Mouse (Mus musculus) WW6 (cell line): ENCODE results near the gene Stk33.

ENCODE experiments used
- DNase-seq: peaks from one replicate; pipeline ENCODE4 v3.0.0-alpha.2; 2013; ENCODE audit warnings: low read depth, low spot score

Stk33 gene

GRCm38 (mm10) chr7:109357877-109358276 lies 81.0 kb downstream of the Stk33 start:
- DNase-seq, result no peak

GRCm38 (mm10) chr7:109347241-109347640 lies 91.6 kb downstream of the Stk33 start:
- DNase-seq, result no peak

DNA sequence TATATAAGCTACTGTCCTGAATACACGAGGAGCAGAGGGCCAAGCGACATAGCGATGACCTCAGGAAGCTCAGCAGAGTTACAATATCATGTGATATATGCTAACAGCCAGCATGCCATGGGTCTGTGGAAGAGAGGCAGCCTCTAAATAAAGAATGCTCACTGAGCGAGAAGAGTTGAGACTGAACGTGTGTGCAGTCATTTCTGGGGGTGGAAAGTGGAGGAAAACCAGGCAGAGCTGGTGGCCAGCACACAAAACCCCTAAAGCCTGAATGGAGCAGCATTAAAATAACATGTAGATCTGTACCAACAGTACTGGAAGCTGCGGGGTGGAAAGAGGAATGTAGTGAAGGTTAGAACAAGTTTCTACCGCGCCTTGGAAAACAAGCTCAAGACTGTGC lies 107.2 kb downstream of the Stk33 start:
- DNase-seq, result no peak

GRCm38 (mm10) chr7:109328772-109329171 lies 110.1 kb downstream of the Stk33 start:
- DNase-seq, result no peak

DNA sequence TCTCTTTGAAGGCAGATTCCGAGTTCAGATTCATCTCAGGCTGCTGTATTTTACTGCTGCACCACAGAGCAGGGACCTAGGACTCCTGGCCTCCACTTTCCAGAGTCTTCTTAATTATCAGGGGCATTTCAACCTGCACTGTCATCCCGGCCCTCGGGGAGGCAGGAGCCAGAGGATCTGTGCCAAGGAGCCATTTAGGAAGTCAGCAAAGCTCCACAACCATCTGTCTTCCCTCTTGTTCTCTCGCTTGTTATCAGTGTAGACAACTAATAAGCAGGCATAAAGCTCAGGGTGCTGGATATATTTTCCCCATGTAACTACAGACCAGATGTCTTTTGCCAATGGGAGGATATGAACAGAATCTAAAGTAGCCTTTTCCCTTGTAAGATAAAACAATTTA lies 112.1 kb downstream of the Stk33 start:
- DNase-seq, result no peak

- no peak for DNase-seq
Measured at GRCm38 (mm10) chr7:109325731-109326130, 113.2 kb downstream of the Stk33 start.

- no peak for DNase-seq
Measured at GRCm38 (mm10) chr7:109325169-109325568, 113.7 kb downstream of the Stk33 start.

- no peak for DNase-seq
Measured at GRCm38 (mm10) chr7:109309506-109309905, 129.4 kb downstream of the Stk33 start.

DNA sequence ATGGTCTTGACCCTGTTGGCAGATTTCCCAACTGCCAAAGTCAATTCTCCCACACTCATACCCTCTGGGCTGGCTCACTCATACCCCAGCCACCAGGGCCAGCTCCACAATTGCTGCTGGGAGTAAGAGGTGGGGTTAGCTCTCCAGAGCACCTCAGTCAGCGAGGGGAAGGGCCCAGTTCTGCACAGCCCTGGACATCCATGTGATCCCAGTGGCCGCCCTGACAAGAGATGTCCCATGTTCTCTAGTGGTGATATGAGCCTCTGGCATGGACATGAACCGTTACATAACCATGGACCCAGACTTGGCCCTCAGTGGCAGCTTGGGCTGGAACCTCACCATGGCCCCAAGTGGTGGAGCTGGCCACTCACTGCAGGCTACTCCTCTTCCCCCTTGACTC lies 143.1 kb downstream of the Stk33 start:
- DNase-seq, result no peak

DNA sequence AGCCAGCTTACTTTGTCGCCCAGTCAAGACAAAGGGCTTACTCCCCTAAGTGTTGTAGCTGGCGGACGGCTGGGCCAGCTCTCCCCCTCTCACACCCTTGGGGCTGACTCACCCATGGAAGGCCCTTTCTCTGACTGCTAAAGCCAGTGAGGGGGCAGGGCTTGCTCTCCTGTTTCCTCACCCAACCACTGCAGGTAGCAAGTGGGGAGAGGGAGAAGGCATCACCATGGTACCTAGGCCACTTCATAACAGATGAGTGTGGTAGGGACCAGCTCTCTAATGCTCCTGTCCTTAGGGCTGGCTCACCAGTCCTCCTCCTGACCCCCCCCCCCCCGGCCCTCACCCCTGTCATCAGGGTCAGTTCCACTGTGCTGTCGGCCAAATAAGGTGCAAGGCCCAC lies 143.5 kb downstream of the Stk33 start:
- no peak for DNase-seq

DNA sequence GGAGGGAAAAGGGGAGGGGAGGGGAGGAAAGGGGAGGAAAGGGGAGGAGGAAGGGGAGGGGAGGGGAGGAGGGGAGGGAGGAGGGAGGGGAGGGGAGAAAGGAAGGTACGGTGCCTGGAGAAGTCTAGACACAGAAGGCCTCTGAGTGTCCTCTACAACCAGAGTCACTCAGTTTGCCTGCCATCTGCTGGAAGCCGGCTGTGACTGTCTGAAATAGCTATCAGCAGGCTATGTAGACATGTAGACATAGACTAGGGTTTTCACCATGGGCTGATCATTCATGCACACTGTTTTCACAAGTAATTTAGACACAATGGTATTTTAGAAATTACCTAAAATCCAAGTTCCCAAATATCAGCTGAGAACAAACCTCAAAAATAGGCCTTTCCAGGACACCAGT lies 148.4 kb downstream of the Stk33 start:
- no peak for DNase-seq

GRCm38 (mm10) chr7:109289106-109289505 lies 149.8 kb downstream of the Stk33 start:
- no peak for DNase-seq

DNA sequence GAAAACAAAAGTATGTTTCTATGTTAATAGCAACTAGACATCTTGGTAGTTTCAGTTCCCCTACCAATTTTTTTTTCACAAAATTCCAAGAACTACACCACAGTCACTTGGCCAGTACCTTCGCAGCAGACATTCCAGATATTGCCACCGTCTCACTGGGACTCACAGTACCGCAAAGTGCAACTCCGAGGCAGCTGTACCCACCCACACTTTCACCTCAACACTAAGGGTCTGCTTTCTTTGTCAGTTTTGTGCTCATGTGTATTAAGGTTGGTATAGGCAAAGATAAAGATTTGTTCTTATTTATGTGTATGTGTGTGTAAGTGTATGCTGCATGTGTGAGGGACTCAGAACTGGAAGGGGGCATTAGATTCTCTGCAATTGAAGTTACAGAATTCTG lies 156.8 kb downstream of the Stk33 start:
- no peak for DNase-seq

- no peak for DNase-seq
Measured at GRCm38 (mm10) chr7:109276622-109277021, 162.3 kb downstream of the Stk33 start.

DNA sequence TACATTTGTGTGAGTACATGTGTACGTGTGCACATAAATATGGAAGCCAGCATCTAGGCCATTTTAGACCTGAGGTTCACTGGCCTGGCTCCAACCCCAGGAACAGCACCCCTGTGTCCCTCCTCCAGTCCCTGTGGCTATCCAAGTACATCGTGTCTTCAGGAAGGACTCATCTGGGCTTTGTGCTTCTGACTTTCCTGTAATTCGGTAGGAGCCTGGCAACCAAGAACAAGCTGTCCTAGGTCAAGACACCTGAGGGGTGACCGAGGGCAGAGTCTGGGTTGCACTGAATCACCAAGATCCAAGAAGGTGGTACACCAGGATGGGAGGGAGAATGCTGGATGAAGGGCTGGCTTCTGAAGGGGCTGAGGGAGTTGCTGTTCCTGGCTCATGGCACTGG lies 163.0 kb downstream of the Stk33 start:
- no peak for DNase-seq

DNA sequence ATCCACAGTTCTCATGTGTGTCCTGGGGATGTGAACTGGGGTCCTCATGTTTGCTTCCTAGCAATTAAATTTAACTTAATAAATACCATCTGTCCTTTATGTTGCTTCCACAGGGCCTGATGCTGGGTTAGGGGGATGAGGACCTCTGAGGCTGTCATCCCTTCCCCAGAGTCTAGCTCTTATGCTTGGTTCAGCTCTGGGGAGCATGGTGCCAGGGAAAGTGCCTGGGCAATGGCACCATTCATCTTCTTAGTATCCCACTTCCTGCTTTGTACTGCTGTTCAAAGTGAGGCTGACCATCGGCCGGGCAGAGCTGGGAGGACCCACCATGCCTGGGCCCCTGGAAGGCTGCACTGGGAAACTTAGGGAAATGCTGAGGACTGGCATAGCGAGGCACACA lies 163.7 kb downstream of the Stk33 start:
- no peak for DNase-seq

DNA sequence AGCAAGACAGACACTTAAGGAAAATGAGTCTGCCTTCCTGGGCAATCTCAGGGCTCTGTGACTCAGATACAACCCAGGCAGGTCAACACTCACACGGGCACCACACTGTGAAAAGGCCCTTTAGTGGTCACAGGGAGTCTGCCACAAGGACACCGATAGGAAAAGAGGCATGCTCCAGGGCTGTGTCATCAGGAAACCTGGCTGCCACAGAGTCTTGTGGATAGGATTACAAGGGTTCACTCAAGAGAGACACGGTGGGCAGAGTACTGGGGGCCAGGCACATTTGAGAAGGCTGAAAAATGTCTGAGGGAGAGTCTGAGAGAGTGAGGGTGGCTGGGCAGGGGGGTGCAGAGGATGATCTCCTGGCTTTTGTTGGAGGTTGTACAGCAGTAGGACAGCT lies 164.6 kb downstream of the Stk33 start:
- DNase-seq, result no peak

DNA sequence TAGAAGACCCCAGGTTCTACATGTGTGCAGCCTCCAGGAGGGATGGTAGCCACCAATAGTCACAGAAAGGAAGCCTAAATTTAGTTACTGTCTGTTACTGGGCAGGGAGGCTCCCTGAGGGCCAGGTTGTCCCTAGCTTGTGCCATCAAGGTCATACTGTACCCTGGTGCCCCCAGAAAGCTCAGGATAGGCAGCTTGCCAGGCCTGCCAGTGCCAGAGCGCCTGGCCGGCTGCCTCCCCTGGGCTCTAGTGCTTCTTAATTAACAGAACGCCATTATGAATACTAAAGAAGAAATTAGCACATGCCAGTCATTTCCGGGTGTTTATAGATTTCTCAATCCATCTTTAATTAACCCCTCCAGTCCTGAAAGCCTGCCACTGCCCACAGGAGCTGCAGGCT lies 169.8 kb downstream of the Stk33 start:
- no peak for DNase-seq

- no peak for DNase-seq
Measured at GRCm38 (mm10) chr7:109267370-109267769, 171.5 kb downstream of the Stk33 start.

DNA sequence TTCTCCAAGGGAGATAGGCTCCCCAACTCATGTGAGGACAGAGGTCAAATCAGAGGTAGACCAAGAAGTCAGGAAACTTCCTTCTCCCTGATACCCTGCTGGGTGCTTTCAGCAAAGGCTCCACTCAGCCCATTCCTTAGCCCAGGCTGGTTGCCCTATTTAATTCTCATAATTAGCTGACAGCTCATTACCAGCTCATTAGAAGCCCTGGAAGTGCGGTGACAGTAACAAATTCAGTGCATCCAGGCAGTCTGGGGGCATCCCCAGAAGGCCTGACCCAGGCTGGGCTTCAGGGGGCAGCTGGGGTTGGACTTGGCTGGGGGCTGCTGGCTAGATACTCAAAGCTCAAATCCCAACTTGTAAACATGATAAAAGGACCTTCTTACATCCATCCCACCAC lies 172.7 kb downstream of the Stk33 start:
- no peak for DNase-seq

DNA sequence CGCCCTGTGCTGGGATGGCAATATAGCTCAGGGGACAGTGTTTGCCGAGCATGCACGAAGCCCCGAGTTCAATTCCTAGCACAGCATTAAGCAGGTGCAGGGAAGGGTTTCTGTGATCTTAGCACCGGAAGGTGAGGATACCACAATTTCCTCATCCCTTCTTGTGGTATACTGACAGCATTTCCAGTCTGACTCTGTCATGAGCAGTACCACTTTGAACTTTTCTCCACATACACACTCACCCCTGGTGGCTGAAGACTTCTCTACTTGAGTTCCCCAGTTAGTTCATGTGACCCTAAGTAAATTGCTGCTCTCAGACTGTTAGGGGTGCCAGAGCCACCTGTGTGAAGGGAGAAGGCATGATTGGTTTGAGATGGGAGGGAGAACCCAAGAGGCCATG lies 173.3 kb downstream of the Stk33 start:
- DNase-seq, result no peak

GRCm38 (mm10) chr7:109255506-109256352 lies 183.2 kb downstream of the Stk33 start:
- DNase-seq, result peak; percentile 38

DNA sequence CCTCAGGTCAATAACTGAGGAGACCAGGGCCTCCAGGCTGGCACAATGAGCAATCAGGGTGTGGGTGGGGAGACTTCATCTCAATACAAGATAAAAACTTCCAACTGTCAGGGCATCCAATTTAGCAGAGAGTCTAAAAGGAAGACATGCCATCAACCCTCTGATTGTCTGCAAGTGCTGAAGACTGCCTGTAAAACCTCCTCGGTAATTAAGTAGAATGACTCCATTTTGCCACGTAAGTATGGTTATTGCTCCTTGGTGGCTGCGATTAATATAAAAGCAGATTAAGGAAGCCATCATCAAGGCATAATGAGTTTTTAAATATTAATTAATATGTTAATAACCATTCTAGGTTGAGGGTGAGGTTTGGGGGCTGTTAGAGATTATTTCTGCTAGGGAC lies 187.5 kb downstream of the Stk33 start:
- no peak for DNase-seq

DNA sequence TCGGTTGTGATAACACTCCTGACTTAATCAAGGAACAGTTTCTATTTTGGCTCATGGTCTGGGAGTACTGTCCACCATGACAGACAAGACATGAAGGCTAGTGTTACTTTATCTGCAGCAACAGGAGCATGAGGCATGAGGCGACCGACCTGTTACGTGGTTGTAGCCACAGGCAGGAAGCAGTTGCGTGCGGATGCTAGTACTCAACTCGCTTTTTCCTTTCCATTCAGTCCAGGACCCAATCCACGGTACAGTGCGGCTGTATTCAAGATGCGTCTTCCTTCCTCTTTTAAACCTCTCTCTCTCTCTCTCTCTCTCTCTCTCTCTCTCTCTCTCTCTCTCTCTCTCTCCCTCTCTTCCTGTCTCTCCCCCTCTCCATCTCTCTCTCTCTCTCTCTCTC lies 194.1 kb downstream of the Stk33 start:
- no peak for DNase-seq
